Mouse (Mus musculus): Measurements from ENCODE around the gene Arl6ip5. TPM values are rescaled to one million over a fixed set of nuclear protein-coding genes. Genes with fewer than 3 reads are reported as not detected.
A peak's percentile ranks its signal among the peaks of the same experiment; 100 is the strongest.
"Not testable (repeated sequence)": the region's sequence is repeated elsewhere in the genome, so short reads cannot be mapped to it uniquely, and the experiment has no call there.

Arl6ip5 gene
- total RNA-seq, 2 experiments from 2014 or later: 79.0 to 91.6 TPM

DNA sequence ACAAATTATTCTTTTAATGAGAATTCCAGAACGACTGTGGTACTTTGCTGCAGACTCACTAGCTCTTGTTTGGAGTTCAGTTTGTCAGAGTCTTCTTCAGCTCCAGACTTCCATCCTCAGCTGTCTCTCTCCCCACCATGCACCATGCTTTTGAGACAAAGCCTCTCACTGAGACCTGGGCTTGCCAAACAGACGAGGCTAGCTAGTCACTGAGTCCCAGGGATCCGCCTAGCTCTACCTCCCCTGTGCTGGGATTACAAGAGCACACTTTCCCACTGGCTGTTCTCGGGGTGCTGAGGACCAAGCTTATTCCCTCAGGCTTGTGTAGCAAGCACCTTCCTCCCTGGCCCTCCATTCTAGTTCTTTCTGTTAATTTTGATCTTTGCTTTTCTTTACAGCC, 13.1 kb downstream of the Arl6ip5 start:
- no peak for DNase-seq

DNA sequence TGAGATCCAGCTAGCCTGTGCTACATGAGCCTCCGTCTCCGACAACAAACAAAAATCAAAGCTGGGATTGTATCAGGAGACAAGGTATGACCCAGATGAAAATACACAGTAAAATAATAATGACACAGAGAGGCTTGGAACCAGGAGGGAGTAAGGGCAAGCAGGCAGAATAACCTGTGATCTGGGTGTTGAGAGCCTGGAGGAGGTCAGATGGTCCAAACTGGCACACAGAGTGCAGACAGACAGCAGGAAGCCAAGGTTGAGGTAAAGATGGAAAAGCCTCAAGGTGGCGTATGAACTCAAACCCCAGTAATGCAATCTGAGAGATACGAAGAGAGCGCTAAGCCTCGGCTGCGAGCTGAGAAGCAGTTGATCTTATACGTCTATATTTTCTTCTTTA, 14.0 kb downstream of the Arl6ip5 start:
- DNase-seq: no peak

DNA sequence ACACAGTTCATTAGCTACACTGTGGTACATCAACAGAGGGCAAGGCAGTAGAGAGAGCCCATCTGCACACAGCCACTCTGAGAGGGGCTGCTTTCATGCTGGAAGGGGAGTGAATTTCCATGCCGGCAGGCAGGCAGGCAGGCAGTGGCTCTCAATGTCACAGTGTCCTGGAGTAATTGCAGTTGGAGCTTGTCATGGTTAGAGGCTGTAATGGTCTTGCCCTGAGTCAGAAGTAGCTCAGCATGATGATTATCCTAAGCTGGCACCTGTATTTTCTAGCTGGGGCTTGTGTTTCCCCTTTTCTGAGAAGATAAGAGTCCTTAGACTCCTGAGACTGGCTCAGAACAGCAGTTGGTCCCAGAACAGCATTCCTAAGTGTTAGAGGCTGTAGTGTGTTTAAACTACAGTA, 15.6 kb downstream of the Arl6ip5 start:
- no peak for DNase-seq

DNA sequence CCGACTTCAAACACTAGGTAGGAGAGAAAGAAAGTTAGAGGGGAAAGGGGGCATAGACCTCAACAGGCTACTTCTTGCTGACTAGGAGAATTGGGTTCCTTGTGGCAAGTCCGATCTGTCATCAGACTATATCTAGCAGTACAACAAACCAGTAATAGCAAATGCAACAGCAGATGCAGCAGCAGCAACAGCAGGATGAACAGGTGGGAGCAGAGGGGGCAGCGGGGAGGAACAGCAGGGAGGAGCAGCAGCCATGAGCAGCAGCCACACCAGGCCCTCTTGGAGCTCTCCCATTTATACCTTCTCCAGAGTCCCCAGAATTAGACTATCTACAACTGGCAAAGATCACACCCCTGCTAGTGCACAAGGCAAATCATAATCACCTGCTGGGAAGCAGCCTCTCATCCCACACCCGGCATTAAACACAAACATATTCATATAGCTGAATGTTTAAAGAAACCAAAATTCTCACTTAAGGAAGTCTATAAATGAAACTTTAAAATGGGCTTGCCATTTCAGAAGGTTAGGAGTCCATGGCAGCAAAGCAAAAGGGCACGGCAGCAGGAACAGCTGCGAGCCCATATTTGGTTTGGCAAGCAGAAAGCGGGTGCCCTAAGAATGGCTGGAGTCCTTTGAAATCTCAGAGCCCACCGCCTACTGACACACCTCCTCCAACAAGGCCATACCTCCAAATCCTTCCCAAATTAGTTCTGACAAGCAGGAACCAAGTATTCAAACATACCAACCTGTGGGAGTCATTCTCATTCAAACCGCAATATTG, 16.8 kb downstream of the Arl6ip5 start:
- no peak for DNase-seq

DNA sequence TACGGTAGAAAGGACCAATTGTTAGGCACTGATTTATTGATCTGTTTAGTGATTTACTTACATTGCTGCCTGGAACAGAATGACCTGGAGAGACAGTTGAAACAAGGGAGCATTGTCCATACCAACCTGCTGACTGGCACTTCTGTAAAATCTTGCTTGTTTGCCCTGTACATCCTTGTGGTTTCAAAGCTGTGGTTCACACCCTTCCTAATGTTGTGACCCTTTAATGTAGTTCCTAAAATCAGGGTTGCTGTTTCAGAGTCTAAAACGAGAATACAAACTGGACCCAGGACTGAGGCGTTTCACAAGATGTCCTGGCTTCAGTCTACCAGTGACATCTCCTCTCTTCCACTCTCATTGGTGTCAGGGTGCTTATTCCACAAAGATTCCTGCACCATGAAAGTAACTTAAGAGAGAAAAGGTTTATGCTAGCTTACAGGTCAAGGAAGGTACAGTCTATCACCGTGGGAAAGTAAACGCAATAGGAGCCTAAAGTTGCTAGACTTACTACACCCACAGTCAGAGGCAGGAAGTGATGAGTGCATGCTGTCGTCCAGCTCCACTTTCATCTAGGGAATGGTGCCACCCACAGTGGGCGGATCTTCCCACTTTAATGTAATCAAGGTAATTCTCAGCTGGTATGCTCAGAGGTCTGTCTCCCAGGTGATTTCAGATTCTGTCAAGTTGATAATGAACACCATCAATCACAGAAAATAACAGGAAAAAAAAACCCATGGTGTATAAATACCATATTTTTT, 24.6 kb downstream of the Arl6ip5 start:
- no peak for DNase-seq

DNA sequence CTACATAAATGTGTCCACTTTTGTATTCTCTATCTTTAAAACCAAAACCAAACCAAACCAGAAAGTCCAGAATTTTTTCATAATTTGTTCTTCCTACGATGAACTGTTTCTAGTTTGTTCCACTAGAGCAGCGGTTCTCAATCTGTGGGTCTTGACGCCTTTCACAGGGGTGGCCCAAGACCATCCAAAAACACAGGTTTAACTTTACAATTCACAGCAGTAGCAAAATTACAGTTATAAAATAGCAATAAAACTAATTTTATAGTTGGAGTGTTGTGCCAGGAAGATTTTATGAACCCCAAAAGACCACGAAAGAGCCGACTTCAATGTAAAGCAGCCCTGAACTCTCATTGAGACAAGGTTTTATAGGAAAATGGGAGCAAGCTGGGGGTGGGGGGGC, 25.6 kb downstream of the Arl6ip5 start:
- DNase-seq: no peak

DNA sequence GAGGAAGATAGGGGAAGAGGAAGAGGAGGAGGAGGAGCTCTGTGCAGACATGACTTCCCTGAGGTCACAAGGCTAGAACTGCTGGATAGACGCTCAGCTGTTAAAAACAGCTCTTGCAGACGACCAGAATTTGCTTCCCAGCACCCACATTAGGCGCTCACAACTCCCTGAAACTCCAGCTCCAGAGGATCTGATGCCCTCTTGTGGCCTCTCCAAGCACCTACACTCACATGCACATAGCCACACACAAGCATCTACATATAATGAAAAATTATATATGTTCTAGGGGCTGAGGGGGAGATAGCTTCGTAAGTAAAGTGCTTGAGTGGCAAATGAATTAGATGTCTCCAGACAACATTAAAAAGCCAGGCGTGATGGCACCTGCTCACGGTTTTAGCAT, 28.9 kb downstream of the Arl6ip5 start:
- DNase-seq: no peak

DNA sequence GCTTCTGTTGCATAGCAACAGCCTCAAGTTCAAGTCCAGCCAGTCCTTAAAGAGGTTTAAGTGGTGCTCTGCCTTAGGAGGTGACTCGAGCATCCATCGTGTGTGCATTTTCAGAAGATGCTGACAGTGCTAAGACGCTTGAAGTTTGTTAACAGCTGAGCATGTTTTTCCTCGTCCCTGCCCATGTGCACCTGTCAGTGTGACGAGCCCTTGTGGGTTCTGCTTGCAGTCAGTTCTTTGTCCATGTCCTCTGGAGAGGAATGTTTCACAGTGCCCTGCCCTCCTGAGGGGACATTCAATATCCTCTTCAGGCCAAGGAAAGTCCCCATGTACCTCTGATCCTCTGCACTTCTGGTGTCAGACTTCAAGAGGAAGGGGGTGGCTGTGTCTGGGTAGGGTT, 29.6 kb downstream of the Arl6ip5 start:
- DNase-seq: no peak

DNA sequence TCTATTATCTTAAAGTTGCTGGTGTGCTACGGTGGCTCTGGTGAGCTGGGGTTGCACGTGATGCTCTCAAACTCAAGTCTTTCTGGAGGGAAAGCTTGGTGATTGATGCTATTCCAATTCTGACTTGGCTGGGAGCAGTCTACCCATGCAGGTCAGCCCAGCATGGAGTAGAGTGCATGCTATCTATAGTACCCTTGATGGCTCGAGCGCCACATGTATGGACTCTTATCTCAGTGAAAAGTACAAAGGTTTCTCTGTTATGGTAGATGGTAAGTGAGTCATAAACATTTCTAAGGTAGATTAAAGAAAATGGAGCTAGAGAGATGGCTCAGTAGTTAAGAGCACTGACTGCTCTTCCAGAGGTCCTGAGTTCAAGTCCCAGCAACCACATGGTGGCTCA, 32.0 kb downstream of the Arl6ip5 start:
- no peak for DNase-seq

DNA sequence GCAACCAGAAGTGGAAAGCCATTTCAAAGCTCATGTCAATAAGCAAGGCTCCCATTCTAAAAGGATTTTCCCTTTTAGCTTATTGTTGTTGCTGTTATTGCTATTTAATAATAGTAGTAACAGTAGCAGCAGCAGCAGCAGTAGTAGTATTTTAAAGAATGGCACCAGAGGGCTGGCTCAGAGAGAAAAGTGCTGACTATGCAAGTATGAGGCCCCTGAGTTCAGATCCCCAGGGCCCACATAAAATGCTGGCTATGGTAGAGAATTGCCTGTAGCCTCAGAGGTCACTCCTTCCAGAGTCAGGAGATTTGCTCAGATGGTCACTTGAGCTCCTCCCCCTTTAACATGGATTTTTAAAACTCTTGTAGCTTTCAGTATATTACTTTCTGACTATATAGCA, 34.7 kb downstream of the Arl6ip5 start:
- DNase-seq: no peak

DNA sequence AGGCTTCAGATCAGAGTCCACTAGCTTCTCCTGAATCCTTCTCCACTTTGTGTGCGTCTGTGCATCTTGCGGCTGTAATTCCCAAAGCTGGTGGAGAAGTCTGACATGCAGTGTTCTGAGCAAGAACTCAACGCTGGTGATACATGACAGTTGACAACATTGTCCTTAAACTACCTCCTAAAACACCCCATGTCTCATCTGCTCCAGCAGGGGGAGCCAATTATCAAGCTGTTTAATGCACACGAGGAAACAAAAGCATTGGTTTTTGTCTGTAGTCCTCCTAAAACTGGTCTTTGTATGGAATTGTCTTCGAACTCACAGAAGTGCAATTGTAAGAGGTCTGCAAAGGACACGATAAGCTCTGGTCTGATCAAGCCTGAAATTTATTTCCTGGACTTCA, 40.5 kb downstream of the Arl6ip5 start:
- peak; percentile 76 for DNase-seq

DNA sequence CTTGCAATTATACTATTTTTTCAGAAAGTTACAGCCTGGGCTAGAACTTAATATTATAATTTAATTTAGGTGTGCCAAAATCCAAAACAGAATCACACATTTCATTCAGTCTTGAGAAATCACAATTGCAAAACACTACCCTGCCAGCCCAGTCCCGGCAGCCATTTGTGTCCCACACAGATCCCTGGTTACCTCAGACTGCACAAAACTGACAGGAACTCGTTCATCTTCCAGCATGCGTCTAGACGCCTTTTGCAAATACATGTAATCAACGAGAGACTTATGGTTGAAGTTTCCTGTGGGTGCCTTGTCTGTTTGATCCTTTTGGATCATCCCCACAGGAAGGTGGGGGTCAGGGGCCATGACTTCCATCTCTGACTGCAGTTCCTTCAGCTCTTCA, 41.6 kb downstream of the Arl6ip5 start:
- peak; percentile 19 for DNase-seq

DNA sequence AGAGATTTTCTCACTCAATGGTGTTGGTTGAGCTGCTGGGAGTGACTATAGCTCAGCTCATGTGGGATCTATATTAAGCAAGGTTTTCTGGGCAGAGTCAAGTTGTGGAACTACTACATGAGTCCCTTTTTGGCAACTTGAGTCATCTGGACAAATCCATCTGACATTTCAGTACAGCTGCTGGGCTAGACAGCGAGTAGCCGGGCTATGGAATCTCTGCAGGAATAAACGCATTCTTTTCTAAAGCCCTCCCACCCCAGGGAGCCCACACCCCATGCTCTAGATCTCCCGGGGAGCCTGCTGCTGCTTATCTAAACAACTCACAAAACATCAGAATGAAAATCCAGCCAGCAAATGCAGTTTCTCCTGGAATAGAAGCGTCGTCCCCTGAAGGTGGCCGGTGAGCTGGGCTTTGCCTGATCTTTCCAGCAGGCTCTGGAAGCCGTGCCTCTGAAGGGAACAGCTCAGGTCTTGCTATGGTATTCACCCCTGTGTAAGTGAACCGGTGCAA, 42.3 kb downstream of the Arl6ip5 start, which contains the start of gene Lmod3:
Lmod3 (minus strand) TSS at position 49 of the 511 bp plus-strand sequence.
- no peak for DNase-seq

DNA sequence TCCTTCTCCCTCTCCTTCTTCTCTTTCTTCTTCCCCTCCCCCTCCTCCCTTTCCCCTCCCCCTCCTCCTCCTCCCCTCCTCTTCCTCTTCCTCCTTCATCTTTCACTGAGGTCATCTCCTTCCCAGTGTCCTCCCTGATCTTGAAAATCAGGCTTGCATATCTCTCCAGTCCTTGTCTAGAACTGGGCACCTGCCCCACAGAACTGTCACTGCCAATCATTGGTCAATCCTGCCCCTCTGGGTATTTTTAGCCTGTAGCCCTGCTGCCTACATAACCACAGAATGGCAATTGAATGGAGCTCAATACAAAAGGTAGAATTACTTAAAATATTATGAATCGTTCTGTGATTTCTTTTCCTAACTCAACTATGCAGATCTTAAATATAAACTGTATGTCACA, 48.0 kb downstream of the Arl6ip5 start:
- DNase-seq: peak; percentile 57

DNA sequence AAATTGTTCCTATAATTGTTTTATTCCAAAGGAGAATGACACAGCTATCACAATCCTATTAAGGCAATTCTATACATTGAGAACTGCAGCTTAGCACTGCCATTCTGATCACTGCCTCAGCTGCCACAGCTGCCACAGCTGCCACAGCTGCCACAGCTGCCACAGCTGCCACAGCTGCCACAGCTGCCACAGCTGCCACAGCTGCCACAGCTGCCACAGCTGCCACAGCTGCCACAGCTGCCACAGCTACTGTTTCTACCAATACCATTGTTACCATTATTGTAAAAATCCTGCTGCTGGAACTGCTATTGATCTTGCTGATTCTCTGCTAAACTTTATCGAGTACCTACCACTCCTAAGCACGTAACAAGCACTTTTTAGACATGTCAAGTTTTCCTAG, 49.4 kb downstream of the Arl6ip5 start:
- not testable (repeated sequence) for DNase-seq

DNA sequence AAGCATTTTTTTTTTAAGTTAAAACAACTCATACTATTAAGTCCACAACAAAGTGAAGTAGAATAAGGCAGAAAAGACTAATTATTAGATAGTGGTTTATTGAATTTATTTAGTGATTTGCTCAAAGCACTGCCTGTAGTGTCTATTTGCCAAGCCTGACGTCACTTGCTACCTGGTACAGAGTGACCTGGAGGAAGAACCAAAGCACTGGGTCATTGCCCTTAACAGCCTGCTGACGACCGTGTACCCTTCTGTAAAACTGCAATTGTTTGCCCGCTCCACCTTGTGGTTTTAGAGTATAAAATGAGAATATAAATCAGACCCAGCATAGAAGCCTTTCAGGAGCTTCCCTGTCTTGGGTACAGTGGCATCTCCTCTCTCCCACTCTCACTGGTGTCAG, 51.7 kb downstream of the Arl6ip5 start:
- DNase-seq: no peak

DNA sequence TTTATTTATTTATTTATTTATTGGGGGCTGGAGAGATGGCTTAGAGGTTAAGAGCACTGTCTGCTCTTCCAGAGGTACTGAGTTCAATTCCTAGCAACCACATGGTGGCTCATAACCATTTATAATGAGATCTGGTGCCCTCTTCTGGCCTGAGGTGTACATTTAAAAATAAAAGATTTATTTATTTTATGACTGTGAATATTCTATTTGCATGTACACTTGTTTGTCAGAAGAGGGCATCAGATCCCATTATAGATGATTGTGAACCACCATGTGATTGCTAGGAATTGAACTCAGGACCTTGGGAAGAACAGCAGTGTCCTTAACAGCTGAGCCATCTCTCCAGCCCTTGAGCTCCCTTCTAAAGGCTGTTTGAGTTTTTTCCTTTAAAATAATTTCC, 53.3 kb downstream of the Arl6ip5 start:
- DNase-seq: not testable (repeated sequence)

DNA sequence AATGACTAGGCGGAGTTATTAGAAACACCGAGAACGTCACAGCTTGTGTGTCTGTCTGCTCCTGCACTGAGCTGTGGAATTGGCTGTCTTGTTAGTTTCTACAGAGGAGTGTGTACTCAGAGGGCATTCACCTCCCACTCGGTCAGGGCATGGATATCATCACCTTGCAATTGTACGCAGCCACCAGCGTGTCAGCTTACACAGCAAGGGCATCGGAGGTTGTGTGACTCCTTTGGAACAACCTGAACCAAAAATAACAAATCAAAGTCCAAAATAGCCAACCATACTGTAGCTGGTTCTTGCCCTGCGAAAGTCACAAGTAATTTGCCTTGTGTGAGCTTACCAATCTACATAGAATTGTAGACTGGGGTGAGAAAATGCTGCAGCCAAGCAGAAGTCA, 54.8 kb downstream of the Arl6ip5 start:
- DNase-seq: no peak

DNA sequence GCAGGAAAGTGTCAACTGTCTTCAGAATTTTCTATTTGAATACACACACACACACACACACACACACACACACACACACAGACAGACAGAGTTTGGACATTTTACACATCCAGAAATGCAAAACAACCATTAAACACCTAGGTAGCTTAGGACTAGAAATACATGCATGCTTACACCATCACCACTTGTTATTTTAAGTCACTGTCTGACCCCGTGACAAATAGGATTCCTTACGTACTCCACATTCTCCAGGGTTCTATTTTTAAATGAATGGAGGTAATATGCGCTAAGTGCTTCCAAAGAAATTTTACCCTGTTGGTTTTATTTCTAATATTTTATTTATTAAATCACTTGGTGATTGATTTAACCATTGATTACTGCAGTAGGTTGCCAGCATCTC, 55.2 kb downstream of the Arl6ip5 start:
- DNase-seq: no peak

DNA sequence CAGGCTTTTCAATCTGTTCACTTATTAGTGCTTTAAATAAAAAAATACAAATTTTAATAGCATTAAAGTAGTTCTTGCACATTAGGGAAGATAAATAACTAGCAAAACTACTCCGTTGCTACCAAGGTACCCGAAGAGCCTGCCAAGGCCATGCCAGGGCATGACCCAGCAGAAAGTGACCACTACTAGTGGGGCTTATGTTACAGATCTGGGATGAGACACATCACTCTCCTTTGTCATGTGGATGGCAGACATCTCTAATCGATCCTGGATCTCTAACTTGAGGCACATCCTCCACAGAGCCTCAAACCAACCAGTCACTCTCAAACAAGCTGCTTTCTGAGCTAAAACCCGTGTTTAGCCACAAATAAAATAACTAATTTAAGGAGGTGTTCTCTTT, 56.2 kb downstream of the Arl6ip5 start:
- no peak for DNase-seq

DNA sequence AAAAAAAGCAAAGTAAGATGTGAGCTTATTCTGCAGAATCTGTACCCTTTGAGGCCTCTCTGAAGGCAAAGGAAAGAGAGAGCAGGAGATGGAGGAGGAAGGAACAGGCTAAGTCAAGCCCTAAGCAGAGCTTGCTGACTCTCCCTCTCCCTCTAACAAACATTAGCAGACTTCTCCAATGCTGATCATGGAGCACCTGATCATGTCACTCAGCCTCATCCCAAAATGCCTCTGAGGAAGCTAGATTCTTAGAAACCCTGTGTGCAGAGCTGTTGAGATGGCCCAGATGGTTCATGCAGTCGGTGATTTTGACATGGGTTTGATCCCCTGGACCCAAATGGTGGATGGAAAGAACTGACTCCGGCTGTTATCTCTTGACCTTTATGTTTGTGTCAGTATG, 56.6 kb downstream of the Arl6ip5 start:
- DNase-seq: no peak

DNA sequence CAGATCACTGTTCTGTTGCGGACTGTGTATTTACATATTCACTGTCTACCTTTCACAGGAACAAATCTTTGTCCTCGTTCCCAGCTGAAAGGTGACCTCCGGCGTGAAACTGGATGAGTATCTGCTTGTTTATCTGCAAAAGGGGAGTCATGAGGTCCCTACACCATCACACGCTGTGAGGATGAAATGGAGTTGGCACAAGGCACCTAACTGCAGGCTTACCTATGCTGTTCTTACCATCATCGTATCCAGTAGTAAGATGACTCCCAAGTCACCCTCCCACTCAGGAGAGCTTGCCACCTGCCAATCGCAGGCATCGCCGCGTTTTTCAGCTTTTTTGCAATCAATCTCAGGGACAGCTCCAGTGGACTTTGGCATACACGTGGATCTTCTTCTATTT, 59.1 kb downstream of the Arl6ip5 start:
- DNase-seq: no peak

DNA sequence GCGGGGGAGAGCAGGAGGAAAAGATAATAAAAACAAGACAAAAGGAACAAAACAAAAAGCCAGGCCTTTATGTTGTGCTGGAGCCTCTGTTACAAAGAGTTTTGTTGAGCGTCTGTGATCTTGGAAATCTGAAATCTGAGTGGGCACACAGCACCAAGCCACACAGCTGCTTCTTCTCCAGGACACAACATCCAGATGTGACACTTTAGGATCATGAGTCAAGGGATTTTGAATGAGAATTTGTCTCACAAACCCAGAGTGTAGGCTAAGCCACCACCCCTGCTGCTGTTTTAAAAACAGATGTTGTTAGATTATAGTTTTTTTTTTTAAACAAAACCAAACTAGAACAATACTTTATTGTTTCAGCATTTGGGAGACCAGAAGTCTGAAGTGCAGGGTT, 61.9 kb downstream of the Arl6ip5 start:
- DNase-seq: no peak
